Mouse (Mus musculus): ENCODE results near the gene Qrich1. TPM values are rescaled to one million over a fixed set of nuclear protein-coding genes. Genes with fewer than 3 reads are reported as not detected.

Gene Qrich1
- polyA plus RNA-seq, 1 experiment from 2014 or later, result 146 TPM

GRCm38 (mm10) chr9:108568511-108568921, 51.9 kb downstream of the Qrich1 start:
- Histone ChIP-seq H3K4me1 (replicated peaks) (peaks cover 50% of the 10 kb centered on the region), H3K36me3 (peaks cover 56% of the 10 kb centered on the region)

GRCm38 (mm10) chr9:108569381-108570206, 53.0 kb downstream of the Qrich1 start, which contains the start of gene Dalrd3:
Dalrd3 (plus strand) TSS chr9:108569886.
- H3K27me3 ChIP-seq, result no peaks in the 10 kb centered on the region
- no peaks in the 10 kb centered on the region for H3K9me3 ChIP-seq
- peak within 1 kb of the TSS; percentile 71 for H3K9ac ChIP-seq (replicated peaks)
- 6% methylated on average over 42 of the region's 42 CpGs for WGBS
- ATAC-seq, result peak; percentile 74
- H3K4me1 ChIP-seq (replicated peaks), result peaks cover 61% of the 10 kb centered on the region
- peak within 1 kb of the TSS; percentile 94 for H3K4me2 ChIP-seq (replicated peaks)
- H3K27ac ChIP-seq, result peak within 1 kb of the TSS; percentile 70
- peaks cover 55% of the 10 kb centered on the region for H3K36me3 ChIP-seq
- H3K4me3 ChIP-seq (replicated peaks), result peak within 1 kb of the TSS; percentile 58

More at GRCm38 (mm10) chr9:108568511-108568921, 51.9 kb downstream of the Qrich1 start:
- H3K27ac ChIP-seq, result no peak overlapping the region
- ATAC-seq, result no peak
- peak overlapping the region; percentile 88 for H3K9ac ChIP-seq (replicated peaks)
- peak overlapping the region; percentile 94 for H3K4me2 ChIP-seq (replicated peaks)
- WGBS, result 82% methylated on average over 17 of the region's 17 CpGs
- no peaks in the 10 kb centered on the region for H3K27me3 ChIP-seq
- no peaks in the 10 kb centered on the region for H3K9me3 ChIP-seq
- peak overlapping the region; percentile 80; the same call in 1 of the 2 replicates for H3K4me3 ChIP-seq (replicated peaks)

- H3K9ac ChIP-seq (replicated peaks), result peak overlapping the region; percentile 71
- H3K4me2 ChIP-seq (replicated peaks), result peak overlapping the region; percentile 93
- WGBS, result 2% methylated on average over 40 of the region's 40 CpGs
- peak overlapping the region; percentile 70 for H3K27ac ChIP-seq
- no peak; the same call in 1 of the 2 replicates for ATAC-seq
- peaks cover 69% of the 10 kb centered on the region for H3K4me1 ChIP-seq (replicated peaks)
- H3K9me3 ChIP-seq, result no peaks in the 10 kb centered on the region
- no peaks in the 10 kb centered on the region for H3K27me3 ChIP-seq
- H3K4me3 ChIP-seq (replicated peaks), result peak overlapping the region; percentile 58
- peaks cover 55% of the 10 kb centered on the region for H3K36me3 ChIP-seq
These were observed 53.7 kb downstream of the Qrich1 start for GRCm38 (mm10) chr9:108570207-108570896.

GRCm38 (mm10) chr9:108571401-108571973, 54.9 kb downstream of the Qrich1 start:
- Histone ChIP-seq H3K4me3 (replicated peaks) (no peak overlapping the region), H3K4me2 (replicated peaks) (0 out of 2 replicates have a peak overlapping the region, but pooled peaks have one; percentile 93), H3K9ac (replicated peaks) (no peak overlapping the region), H3K36me3 (peaks cover 58% of the 10 kb centered on the region), H3K27me3 (no peaks in the 10 kb centered on the region), H3K27ac (no peak overlapping the region), H3K9me3 (no peaks in the 10 kb centered on the region), H3K4me1 (replicated peaks) (peaks cover 70% of the 10 kb centered on the region)
- 94% methylated on average over 16 of the region's 16 CpGs for WGBS
- ATAC-seq, result no peak

- no peak overlapping the region for H3K4me3 ChIP-seq (replicated peaks)
- no peaks in the 10 kb centered on the region for H3K27me3 ChIP-seq
- peaks cover 79% of the 10 kb centered on the region for H3K4me1 ChIP-seq (replicated peaks)
- WGBS, result 85% methylated on average over 10 of the region's 10 CpGs
- H3K27ac ChIP-seq, result no peak overlapping the region
- H3K9ac ChIP-seq (replicated peaks), result no peak overlapping the region
- ATAC-seq, result no peak
- no peak overlapping the region for H3K4me2 ChIP-seq (replicated peaks)
- no peaks in the 10 kb centered on the region for H3K9me3 ChIP-seq
- H3K36me3 ChIP-seq, result peaks cover 60% of the 10 kb centered on the region
These were observed 55.7 kb downstream of the Qrich1 start for GRCm38 (mm10) chr9:108572321-108572720.

GRCm38 (mm10) chr9:108573774-108574690, 57.4 kb downstream of the Qrich1 start:
- peaks cover 60% of the 10 kb centered on the region for H3K36me3 ChIP-seq
- 45% methylated on average over 26 of the region's 26 CpGs for WGBS
- H3K9me3 ChIP-seq, result no peaks in the 10 kb centered on the region
- peak overlapping the region; percentile 25; the same call in 1 of the 2 replicates for H3K27ac ChIP-seq
- H3K9ac ChIP-seq (replicated peaks), result peak overlapping the region; percentile 42
- ATAC-seq, result no peak
- H3K4me2 ChIP-seq (replicated peaks), result peak overlapping the region; percentile 97
- no peaks in the 10 kb centered on the region for H3K27me3 ChIP-seq
- H3K4me3 ChIP-seq (replicated peaks), result peak overlapping the region; percentile 8
- H3K4me1 ChIP-seq (replicated peaks), result peaks cover 74% of the 10 kb centered on the region

- ATAC-seq, result no peak
- Histone ChIP-seq H3K4me3 (replicated peaks) (0 out of 2 replicates have a peak overlapping the region, but pooled peaks have one; percentile 80), H3K9ac (replicated peaks) (peak overlapping the region; percentile 42), H3K36me3 (peaks cover 60% of the 10 kb centered on the region), H3K27me3 (no peaks in the 10 kb centered on the region), H3K4me1 (replicated peaks) (peaks cover 75% of the 10 kb centered on the region), H3K9me3 (no peaks in the 10 kb centered on the region), H3K4me2 (replicated peaks) (peak overlapping the region; percentile 97), H3K27ac (no peak overlapping the region; the same call in 1 of the 2 replicates)
- 88% methylated on average over 12 of the region's 12 CpGs for WGBS
These were observed 58.3 kb downstream of the Qrich1 start for GRCm38 (mm10) chr9:108574921-108575320.

- no peak overlapping the region for H3K27ac ChIP-seq
- 89% methylated on average over 37 of the region's 37 CpGs for WGBS
- peak overlapping the region; percentile 42 for H3K9ac ChIP-seq (replicated peaks)
- peak overlapping the region; percentile 80 for H3K4me3 ChIP-seq (replicated peaks)
- H3K9me3 ChIP-seq, result no peaks in the 10 kb centered on the region
- H3K4me2 ChIP-seq (replicated peaks), result peak overlapping the region; percentile 97
- peaks cover 60% of the 10 kb centered on the region for H3K36me3 ChIP-seq
- no peak for ATAC-seq
- 0 out of 2 replicates have a peak, but pooled peaks cover under 1% of the 10 kb centered on the region for H3K27me3 ChIP-seq
- H3K4me1 ChIP-seq (replicated peaks), result peaks cover 72% of the 10 kb centered on the region
These were observed 59.0 kb downstream of the Qrich1 start for GRCm38 (mm10) chr9:108575321-108576297.

GRCm38 (mm10) chr9:108577025-108577424, 60.4 kb downstream of the Qrich1 start:
- 0 out of 2 replicates have a peak, but pooled peaks cover 2% of the 10 kb centered on the region for H3K27me3 ChIP-seq
- peaks cover 68% of the 10 kb centered on the region for H3K4me1 ChIP-seq (replicated peaks)
- no peaks in the 10 kb centered on the region for H3K9me3 ChIP-seq
- peak overlapping the region; percentile 80 for H3K4me3 ChIP-seq (replicated peaks)
- peak overlapping the region; percentile 97 for H3K4me2 ChIP-seq (replicated peaks)
- peak overlapping the region; percentile 92 for H3K9ac ChIP-seq (replicated peaks)
- peak overlapping the region; percentile 97; the same call in 1 of the 2 replicates for H3K27ac ChIP-seq
- ATAC-seq, result no peak
- peaks cover 52% of the 10 kb centered on the region for H3K36me3 ChIP-seq
- 40% methylated on average over 6 of the region's 6 CpGs for WGBS

- H3K36me3 ChIP-seq, result peaks cover 49% of the 10 kb centered on the region
- ATAC-seq, result no peak
- WGBS, result under 1% methylated on average over 24 of the region's 24 CpGs
These were observed 61.4 kb downstream of the Qrich1 start for GRCm38 (mm10) chr9:108577934-108578544.

More at GRCm38 (mm10) chr9:108577934-108578544, 61.4 kb downstream of the Qrich1 start:
- peak overlapping the region; percentile 97 for H3K4me2 ChIP-seq (replicated peaks)
- H3K9ac ChIP-seq (replicated peaks), result peak overlapping the region; percentile 92
- no peaks in the 10 kb centered on the region for H3K9me3 ChIP-seq
- peak overlapping the region; percentile 80 for H3K4me3 ChIP-seq (replicated peaks)
- peaks cover 63% of the 10 kb centered on the region for H3K4me1 ChIP-seq (replicated peaks)
- H3K27me3 ChIP-seq, result 0 out of 2 replicates have a peak, but pooled peaks cover 2% of the 10 kb centered on the region
- H3K27ac ChIP-seq, result peak overlapping the region; percentile 97
